Mouse (Mus musculus) spleen, adult 2 months (tissue): ENCODE measurements around the gene Hcar1.

Source experiments
- CTCF ChIP-seq: fragments of 200-500 bp; IDR thresholded peaks from 2 replicates; pipeline ENCODE4 v1.5.1; 2011; ENCODE audit warnings: mild to moderate bottlenecking, inconsistent platforms; ENCODE audit not compliant: insufficient read depth, insufficient read length, insufficient replicate concordance; ENCODE audit errors: extremely low read depth
- POLR2A ChIP-seq: fragments of 200-500 bp; IDR thresholded peaks from 2 replicates; pipeline ENCODE4 v1.6.1; 2011; ENCODE audit warnings: low read depth, low read length, inconsistent platforms

- TF ChIP-seq CTCF (no peak), POLR2A (no peak)
Observed at GRCm38 (mm10) chr5:123896395-123896794, 16.6 kb upstream of the Hcar1 start.
